ENCODE assay signal across 16 mouse cellular contexts in genomic region chr14:30572253-30572652, GRCm38 (mm10).
"Had no signal": no experiment of that assay in that cellular context is flagged by ENCODE, and none has a peak within 500 bp of the region (broad histone marks: within the 10 kb centered on the region; RNA-seq: fewer than 3 reads in every experiment).

No protein-coding gene starts in this region.

- H3K9ac ChIP-seq: lung, embryonic 15.5 days; midbrain, embryonic 13.5 days; midbrain, embryonic 15.5 days; neural tube, embryonic 12.5 days; stomach, embryonic 15.5 days had no signal

- H3K27ac ChIP-seq: lung, embryonic 15.5 days; macrophage; midbrain, embryonic 13.5 days; midbrain, embryonic 15.5 days; neural tube, embryonic 12.5 days; stomach, embryonic 15.5 days; stomach, postnatal 0 days had no signal

- H3K27me3 ChIP-seq: lung, embryonic 15.5 days; megakaryocyte, embryonic 14.5 days; midbrain, embryonic 13.5 days; midbrain, embryonic 15.5 days; neural tube, embryonic 12.5 days; stomach, embryonic 15.5 days had no signal

- H3K4me2 ChIP-seq: lung, embryonic 15.5 days; midbrain, embryonic 11.5 days; midbrain, embryonic 13.5 days; midbrain, embryonic 15.5 days; neural tube, embryonic 12.5 days; stomach, embryonic 15.5 days had no signal

- DNase-seq: lung, postnatal 14 days; lung, postnatal 36 days; right cerebral cortex, postnatal 14 days; thymus, adult 2 months; thymus, postnatal 25 days; thymus, postnatal 4 days had no signal

- H3K9me3 ChIP-seq: lung, embryonic 15.5 days; megakaryocyte, embryonic 14.5 days; midbrain, embryonic 13.5 days; midbrain, embryonic 15.5 days; neural tube, embryonic 12.5 days; stomach, embryonic 15.5 days had no signal

- H3K4me3 ChIP-seq: lung, embryonic 15.5 days; megakaryocyte, embryonic 14.5 days; midbrain, embryonic 13.5 days; midbrain, embryonic 15.5 days; neural tube, embryonic 12.5 days; stomach, embryonic 15.5 days had no signal

- H3K4me1 ChIP-seq: midbrain, embryonic 13.5 days; midbrain, embryonic 15.5 days; neural tube, embryonic 12.5 days had no signal

- ATAC-seq: lung, postnatal 0 days; midbrain, embryonic 13.5 days; midbrain, embryonic 15.5 days had no signal
